ENCODE assay signal across 10 mouse cellular contexts in the genomic region with DNA sequence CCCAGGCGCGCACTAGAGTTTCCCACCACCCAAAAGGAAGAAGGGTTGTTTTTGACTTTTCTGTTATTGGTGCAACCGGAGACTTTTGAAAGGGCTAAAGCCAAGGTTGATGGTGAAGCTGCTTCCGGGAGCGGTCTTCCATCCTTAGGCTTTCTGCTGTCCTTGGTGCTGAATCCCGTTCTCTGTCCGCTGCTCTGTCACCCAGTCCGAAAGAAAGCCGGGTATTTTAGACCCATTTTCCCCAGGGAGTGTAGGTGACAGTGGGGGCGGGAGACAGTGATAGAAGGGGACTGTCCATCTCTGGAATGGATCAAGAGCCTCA. TPM values are rescaled to one million over a fixed set of nuclear protein-coding genes. Genes with fewer than 3 reads are reported as not detected.
DNase-seq lines count a peak whose midpoint lies in the region; ATAC-seq lines count a peak whose summit lies in the region.
"Had no signal": no experiment of that assay in that cellular context is flagged by ENCODE, and none has a peak within 500 bp of the region (broad histone marks: within the 10 kb centered on the region; RNA-seq: fewer than 3 reads in every experiment).

No protein-coding gene starts in this region.

- peaks cover 42% of the 10 kb centered on the region for H3K27me3 ChIP-seq in heart, embryonic 10.5 days (ENCODE audit: insufficient read depth, poor library complexity, severe bottlenecking)
- H3K27me3 ChIP-seq in kidney, embryonic 16.5 days (ENCODE audit: insufficient read depth, low read length), result peaks cover 33% of the 10 kb centered on the region
- peaks cover 51% of the 10 kb centered on the region for H3K27me3 ChIP-seq in midbrain, embryonic 10.5 days (ENCODE audit: low read depth, poor library complexity, severe bottlenecking)

- H3K4me1 ChIP-seq in heart, embryonic 10.5 days, result peaks cover 15% of the 10 kb centered on the region
- H3K4me1 ChIP-seq in kidney, embryonic 16.5 days (ENCODE audit: insufficient read depth, low read length), result peaks cover 6% of the 10 kb centered on the region
- H3K4me1 ChIP-seq in midbrain, embryonic 10.5 days, result peaks cover 20% of the 10 kb centered on the region

- no peaks in the 10 kb centered on the region for H3K36me3 ChIP-seq in heart, embryonic 10.5 days
- H3K36me3 ChIP-seq in kidney, embryonic 16.5 days (ENCODE audit: insufficient read depth, low read length), result no peaks in the 10 kb centered on the region
- H3K36me3 ChIP-seq in midbrain, embryonic 10.5 days, result no peaks in the 10 kb centered on the region

- DNase-seq in heart, embryonic 10.5 days (ENCODE audit: low spot score), result no peak
- no peak for DNase-seq in heart, adult 9 months (ENCODE audit: low spot score in 2 of 2)
- DNase-seq in adrenal gland, postnatal 36 days, result peak; percentile 69 to 75
- peak; percentile 83 for DNase-seq in forelimb bud, embryonic 11.5 days (ENCODE audit: low read depth, low spot score)
- DNase-seq in midbrain, embryonic 10.5 days (ENCODE audit: low spot score), result peak; percentile 62
- peak; percentile 34 for DNase-seq in yolk sac, embryonic 10.5 days (ENCODE audit: low spot score)
- no peak for DNase-seq in right cerebral cortex, postnatal 10 days (ENCODE audit: low spot score in 2 of 2)

- 1% methylated on average over 10 of the region's 10 CpGs for WGBS in heart, embryonic 10.5 days
- 1% methylated on average over 10 of the region's 10 CpGs for WGBS in kidney, embryonic 16.5 days
- 1% methylated on average over 10 of the region's 10 CpGs for WGBS in midbrain, embryonic 10.5 days

- no peaks in the 10 kb centered on the region for H3K9me3 ChIP-seq in heart, embryonic 10.5 days
- H3K9me3 ChIP-seq in kidney, embryonic 16.5 days (ENCODE audit: low read length), result no peaks in the 10 kb centered on the region
- H3K9me3 ChIP-seq in midbrain, embryonic 10.5 days (replicated peaks), result no peaks in the 10 kb centered on the region

- H3K9ac ChIP-seq in kidney, embryonic 16.5 days (replicated peaks; ENCODE audit: low read length), result no peak overlapping the region

- H3K4me3 ChIP-seq in heart, embryonic 10.5 days, result peak overlapping the region; percentile 53; the same call in 1 of the 2 replicates
- H3K4me3 ChIP-seq in kidney, embryonic 16.5 days (ENCODE audit: low read length), result no peak overlapping the region
- peak overlapping the region; percentile 60 for H3K4me3 ChIP-seq in midbrain, embryonic 10.5 days

- peak overlapping the region; percentile 60 for H3K4me2 ChIP-seq in kidney, embryonic 16.5 days (replicated peaks; ENCODE audit: low read depth, low read length)

- no peak for ATAC-seq in kidney, embryonic 16.5 days (ENCODE audit: low FRiP score, low TSS enrichment)

- H3K27ac ChIP-seq in heart, embryonic 10.5 days, result no peak overlapping the region
- H3K27ac ChIP-seq in kidney, embryonic 16.5 days (ENCODE audit: low read length), result no peak overlapping the region
- H3K27ac ChIP-seq in midbrain, embryonic 10.5 days (replicated peaks), result no peak overlapping the region

RNA-seq across cellular contexts. Expression of a gene that starts 0.6 kb away (rescaled TPM):
- polyA plus RNA-seq in heart, embryonic 10.5 days (2016; fragmentation: Nextera tagmentation; extraction: Ambion mirVana), result 0.05 TPM in 1 of 2 replicates, not detected in the other
- 1 to 10 TPM in 1 of 2 experiments, under 1 TPM in 1; 0.95 to 1.7 TPM for total RNA-seq in adrenal gland, postnatal 36 days (2021)
- 0.10 TPM in 1 of 2 replicates, not detected in the other for polyA plus RNA-seq in kidney, embryonic 16.5 days (2015; fragmentation: Nextera tagmentation; extraction: Ambion mirVana)
- 0.48 and 0.65 TPM in 2 replicates for polyA plus RNA-seq in midbrain, embryonic 10.5 days (2016; fragmentation: Nextera tagmentation; extraction: Ambion mirVana)
- total RNA-seq: CH12.LX; hematopoietic stem cell, adult 5-6 weeks had no signal

Comparison
In these comparisons a context has a peak if more than half of its experiments do, and no peak if none do; other contexts are left out.
1. DNase-seq: peak in adrenal gland, postnatal 36 days (2 of 2), forelimb bud, embryonic 11.5 days (single experiment), midbrain, embryonic 10.5 days (single experiment) and yolk sac, embryonic 10.5 days (single experiment); none in heart, embryonic 10.5 days (single experiment), heart, adult 9 months (0 of 2) and right cerebral cortex, postnatal 10 days (0 of 2).